Mouse (Mus musculus) stomach, postnatal 0 days (tissue): ENCODE results near the gene Plk3.

Source experiments
- CTCF ChIP-seq: IDR thresholded peaks from 2 replicates; pipeline ENCODE4 v1.5.1; 2016; ENCODE audit warnings: antibody characterized with exemption, low read depth, mild to moderate bottlenecking, moderate library complexity
- EP300 ChIP-seq: optimal IDR thresholded peaks from 2 replicates; pipeline ENCODE3; 2016; ENCODE audit warnings: antibody characterized with exemption

DNA sequence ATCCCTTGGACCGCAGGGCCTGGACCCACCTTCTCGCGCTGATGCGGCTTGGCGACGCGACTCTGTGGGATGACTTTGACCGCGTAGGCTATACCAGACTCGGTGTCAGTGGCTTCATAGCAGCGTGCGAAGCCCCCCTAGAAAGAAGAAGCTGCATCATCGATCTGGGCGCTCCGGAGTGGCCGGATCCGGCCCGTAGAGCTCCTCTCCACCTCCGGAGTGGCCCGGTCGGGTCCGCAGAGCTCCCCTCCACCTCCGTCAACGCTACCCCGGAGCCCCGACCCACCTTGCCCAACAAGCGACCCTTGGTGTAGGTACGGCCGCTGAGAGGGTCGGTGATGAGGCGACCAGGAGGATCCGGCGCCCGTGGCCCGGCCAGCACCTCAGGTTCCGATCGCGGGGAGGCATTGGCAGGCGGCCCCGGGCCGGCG, 382 bp downstream of the Plk3 start:
- TF ChIP-seq CTCF, result no peak
- no peak for TF ChIP-seq EP300
